Mouse (Mus musculus): ENCODE measurements around the gene Mib2. TPM values are rescaled to one million over a fixed set of nuclear protein-coding genes. Genes with fewer than 3 reads are reported as not detected.

Mib2 gene
- 19.3 and 20.0 TPM in 2 replicates for polyA plus RNA-seq (2016; fragmentation: Nextera tagmentation; extraction: Ambion mirVana)

DNA sequence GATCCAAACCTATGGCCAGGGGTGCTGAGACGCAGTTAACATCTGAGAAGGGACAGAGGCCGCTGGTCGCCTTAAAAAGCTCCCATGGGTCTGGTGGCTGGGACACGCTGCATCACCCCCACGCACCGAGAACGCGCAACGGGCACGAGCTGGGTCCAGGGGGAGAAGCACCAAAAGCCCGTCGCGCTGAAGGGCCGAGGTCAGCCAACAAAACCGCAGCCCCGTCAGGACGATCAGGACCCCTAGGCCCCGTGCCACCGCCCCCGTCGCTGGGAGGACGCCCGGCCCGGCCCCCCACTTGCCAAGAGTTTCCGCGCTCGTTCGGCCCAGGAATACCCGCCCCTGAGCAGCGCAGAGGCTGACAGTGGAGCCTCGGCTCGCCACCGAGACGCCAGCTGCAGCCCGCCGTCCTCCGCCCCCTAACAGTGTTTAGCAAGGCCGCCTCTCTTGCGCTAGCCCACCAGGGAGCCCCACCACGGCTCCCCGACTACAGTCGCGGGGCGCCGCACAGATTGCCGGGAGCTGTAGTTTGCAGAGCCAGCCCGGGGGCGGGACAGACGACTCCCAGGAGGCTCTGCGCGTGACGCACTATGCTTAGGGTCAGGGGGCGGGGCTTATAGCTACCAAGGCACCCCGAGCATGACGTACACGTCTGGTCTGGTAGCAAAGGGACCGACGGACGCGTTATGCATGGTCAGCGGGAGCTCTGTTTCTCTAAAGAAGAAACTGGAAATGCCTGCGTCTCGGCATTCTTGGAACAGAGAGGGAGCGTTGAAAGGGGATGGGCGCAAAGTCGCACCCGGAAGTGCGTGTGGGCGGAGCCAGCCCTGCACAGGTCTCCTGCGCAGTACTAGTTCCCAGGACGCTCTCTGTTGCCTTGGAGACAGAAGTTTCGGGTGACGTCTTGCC lies at the start of gene Mib2:
Gene Mib2 (minus strand): TSS at position 510 of the 909 bp plus-strand sequence.
- Histone ChIP-seq H3K4me1 (peaks cover 12% of the 10 kb centered on the region), H3K9me3 (no peaks in the 10 kb centered on the region), H3K4me3 (peak within 1 kb of the TSS; percentile 84), H3K36me3 (replicated peaks) (peaks cover 12% of the 10 kb centered on the region; the same call in 1 of the 2 replicates), H3K27me3 (replicated peaks; ENCODE audit: low read depth, poor library complexity, severe bottlenecking) (no peaks in the 10 kb centered on the region), H3K27ac (replicated peaks) (peak within 1 kb of the TSS; percentile 86)
- DNase-seq (ENCODE audit: low spot score), result peak; percentile 98
- under 1% methylated on average over 73 of the region's 73 CpGs for WGBS

DNA sequence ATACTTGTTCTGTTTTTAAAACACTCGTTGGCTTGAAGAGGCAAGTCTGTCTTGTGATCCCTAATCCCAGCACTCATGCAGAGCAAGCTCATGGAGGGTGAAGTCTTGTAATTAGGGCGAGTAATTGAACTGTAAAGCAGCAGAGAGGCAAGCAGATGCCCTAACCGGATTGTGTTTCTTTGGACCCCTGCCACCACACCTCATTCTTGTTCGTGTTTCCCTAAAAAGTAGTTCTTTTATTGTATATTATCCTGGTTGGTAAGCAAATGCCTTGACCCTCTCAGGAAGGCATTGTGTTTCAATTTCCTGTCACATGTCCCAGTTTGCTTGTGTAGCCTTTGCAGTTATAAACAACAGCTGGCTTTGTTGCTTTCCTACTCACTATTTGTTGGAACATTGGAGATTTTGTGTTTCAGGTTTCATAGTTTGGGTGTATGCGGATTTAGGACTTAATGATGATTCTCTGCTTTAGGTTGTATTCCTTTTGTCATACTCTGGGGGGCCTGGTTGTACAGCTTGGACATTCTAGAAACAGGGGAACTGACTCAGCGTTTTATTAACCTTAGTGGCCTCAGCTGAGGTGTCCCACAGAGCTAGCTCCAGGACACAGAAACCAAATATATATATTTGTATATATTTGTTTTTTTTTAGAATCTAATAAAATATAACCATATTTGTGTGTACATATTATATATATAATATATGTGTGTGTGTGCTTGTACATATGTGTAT lies 41.7 kb upstream of the Mib2 start:
- Histone ChIP-seq H3K36me3 (replicated peaks) (peaks cover 36% of the 10 kb centered on the region), H3K27ac (replicated peaks) (no peak overlapping the region)

DNA sequence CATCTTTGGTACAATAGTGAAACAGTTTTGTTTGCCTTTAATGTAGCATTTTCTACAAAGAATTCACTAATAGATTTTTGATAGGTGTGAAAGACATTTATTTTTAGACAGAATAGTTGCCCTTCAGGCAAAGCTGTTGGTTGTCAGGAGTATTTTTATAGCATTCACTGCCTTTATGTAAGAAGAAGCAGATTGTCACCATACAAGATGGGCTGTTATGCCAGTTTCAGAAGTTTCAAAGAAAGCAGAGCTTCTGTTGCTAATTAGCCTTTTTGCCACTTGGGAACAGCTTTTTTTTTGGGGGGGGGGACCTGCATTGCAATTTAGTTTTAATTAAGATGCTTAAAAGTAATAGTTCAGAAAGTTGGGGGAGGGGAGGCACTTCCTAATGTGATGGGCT lies 40.0 kb upstream of the Mib2 start:
- DNase-seq (ENCODE audit: low spot score), result no peak
- Histone ChIP-seq H3K9me3 (no peaks in the 10 kb centered on the region), H3K27ac (replicated peaks) (no peak overlapping the region), H3K4me3 (no peak overlapping the region), H3K4me1 (peaks cover 22% of the 10 kb centered on the region), H3K27me3 (replicated peaks; ENCODE audit: low read depth, poor library complexity, severe bottlenecking) (no peaks in the 10 kb centered on the region), H3K36me3 (replicated peaks) (peaks cover 19% of the 10 kb centered on the region)

More for the DNA sequence above, 41.7 kb upstream of the Mib2 start:
- Histone ChIP-seq H3K27me3 (replicated peaks; ENCODE audit: low read depth, poor library complexity, severe bottlenecking) (no peaks in the 10 kb centered on the region), H3K4me1 (peaks cover 17% of the 10 kb centered on the region), H3K4me3 (no peak overlapping the region), H3K9me3 (no peaks in the 10 kb centered on the region)
- no peak for DNase-seq (ENCODE audit: low spot score)
- 59% methylated on average over 6 of the region's 6 CpGs for WGBS

DNA sequence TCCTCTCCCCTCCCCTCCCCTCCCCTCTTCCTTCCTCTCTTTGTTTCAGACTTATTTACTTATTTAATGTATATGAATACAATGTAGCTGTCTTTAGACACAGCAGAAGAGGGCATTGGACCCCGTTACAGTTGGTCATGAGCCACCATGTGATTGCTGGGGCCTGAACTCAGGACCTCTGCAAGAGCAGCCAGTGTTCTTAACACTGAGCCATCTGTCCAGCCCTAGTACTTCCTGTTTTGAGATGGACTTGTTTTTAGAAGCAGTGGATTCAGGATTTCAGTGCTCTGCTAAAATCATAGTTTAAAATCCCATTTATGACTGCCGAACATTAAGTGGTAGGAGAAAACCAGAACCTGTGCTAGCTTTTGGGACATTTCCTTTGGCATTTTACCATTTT lies 39.6 kb upstream of the Mib2 start:
- WGBS, result 83% methylated on average over 2 of the region's 2 CpGs
- no peak for DNase-seq (ENCODE audit: low spot score)
- peaks cover 15% of the 10 kb centered on the region for H3K36me3 ChIP-seq (replicated peaks)

DNA sequence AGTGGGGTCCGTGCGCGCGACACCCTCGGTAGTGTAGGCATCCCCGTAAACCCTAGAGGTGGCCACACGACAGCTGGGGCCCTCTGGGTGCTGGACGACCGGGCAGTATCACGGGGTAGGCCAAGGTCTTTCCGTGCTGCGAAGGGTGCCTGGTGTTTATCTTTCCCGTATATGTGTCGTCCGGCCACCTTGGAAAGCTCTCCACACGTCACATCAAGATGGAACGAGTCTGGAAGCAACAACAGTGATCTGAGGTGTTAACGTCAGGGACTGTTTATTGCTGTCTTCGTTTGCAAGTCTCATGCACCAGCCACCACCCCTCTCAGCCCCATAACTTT lies 36.6 kb upstream of the Mib2 start:
- Histone ChIP-seq H3K27ac (replicated peaks) (peak overlapping the region; percentile 93), H3K4me3 (peak overlapping the region; percentile 92), H3K36me3 (replicated peaks) (0 out of 2 replicates have a peak, but pooled peaks cover 4% of the 10 kb centered on the region), H3K4me1 (peaks cover 25% of the 10 kb centered on the region), H3K9me3 (no peaks in the 10 kb centered on the region), H3K27me3 (replicated peaks; ENCODE audit: low read depth, poor library complexity, severe bottlenecking) (no peaks in the 10 kb centered on the region)
- under 1% methylated on average over 19 of the region's 19 CpGs for WGBS
- DNase-seq (ENCODE audit: low spot score), result no peak

More for the DNA sequence above, 39.6 kb upstream of the Mib2 start:
- Histone ChIP-seq H3K4me3 (no peak overlapping the region), H3K9me3 (no peaks in the 10 kb centered on the region), H3K27me3 (replicated peaks; ENCODE audit: low read depth, poor library complexity, severe bottlenecking) (no peaks in the 10 kb centered on the region), H3K27ac (replicated peaks) (no peak overlapping the region), H3K4me1 (peaks cover 25% of the 10 kb centered on the region)

DNA sequence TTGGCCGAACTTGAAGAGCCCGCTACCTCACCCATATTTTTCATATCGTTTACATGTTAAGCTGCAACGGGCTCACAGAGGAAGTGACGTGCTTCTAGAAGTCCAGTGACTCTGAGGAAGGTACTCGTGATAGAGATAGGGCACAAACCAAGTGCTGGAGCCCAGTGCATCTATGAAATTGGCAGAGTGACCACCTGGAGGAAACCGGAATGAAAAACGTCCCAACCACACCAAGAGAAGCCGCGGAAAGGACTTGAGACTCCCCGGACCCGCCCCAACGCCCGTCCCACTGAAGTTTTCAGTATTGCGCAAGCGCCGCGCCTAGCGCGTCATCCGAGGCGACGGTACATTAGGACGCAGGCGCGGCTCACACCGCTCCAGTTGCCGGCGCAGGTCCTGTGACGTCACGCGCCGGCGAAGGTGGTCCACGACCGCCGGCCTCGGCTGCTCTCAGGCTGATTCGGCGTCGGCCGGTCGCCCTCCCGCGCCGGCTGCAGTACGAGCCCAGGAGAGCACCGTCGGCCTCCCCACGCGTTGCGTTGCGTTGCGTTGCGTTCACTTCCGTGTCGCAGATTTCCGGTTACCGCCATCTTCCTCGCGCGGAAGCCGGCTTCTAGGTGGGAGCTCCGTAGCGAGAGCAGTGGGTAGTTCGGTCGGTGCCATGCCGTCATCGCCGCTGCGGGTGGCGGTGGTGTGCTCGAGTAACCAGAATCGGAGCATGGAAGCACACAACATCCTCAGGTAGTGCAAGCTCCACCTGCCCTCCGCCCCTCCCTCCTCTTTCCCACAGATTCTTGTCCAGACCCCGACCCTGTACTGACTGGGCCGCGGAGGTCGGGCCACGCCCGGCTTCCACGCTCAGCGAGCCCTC lies 36.0 kb upstream of the Mib2 start, which contains the start of gene Ssu72:
Gene Ssu72 (plus strand): TSS at position 80 of the 871 bp plus-strand sequence.
- H3K4me1 ChIP-seq, result peaks cover 22% of the 10 kb centered on the region
- H3K27me3 ChIP-seq (replicated peaks; ENCODE audit: low read depth, poor library complexity, severe bottlenecking), result no peaks in the 10 kb centered on the region
- peak; percentile 95 for DNase-seq (ENCODE audit: low spot score)
- H3K36me3 ChIP-seq (replicated peaks), result 0 out of 2 replicates have a peak, but pooled peaks cover 4% of the 10 kb centered on the region
- H3K4me3 ChIP-seq, result peak within 1 kb of the TSS; percentile 92
- peak within 1 kb of the TSS; percentile 93 for H3K27ac ChIP-seq (replicated peaks)
- under 1% methylated on average over 83 of the region's 83 CpGs for WGBS
- no peaks in the 10 kb centered on the region for H3K9me3 ChIP-seq

DNA sequence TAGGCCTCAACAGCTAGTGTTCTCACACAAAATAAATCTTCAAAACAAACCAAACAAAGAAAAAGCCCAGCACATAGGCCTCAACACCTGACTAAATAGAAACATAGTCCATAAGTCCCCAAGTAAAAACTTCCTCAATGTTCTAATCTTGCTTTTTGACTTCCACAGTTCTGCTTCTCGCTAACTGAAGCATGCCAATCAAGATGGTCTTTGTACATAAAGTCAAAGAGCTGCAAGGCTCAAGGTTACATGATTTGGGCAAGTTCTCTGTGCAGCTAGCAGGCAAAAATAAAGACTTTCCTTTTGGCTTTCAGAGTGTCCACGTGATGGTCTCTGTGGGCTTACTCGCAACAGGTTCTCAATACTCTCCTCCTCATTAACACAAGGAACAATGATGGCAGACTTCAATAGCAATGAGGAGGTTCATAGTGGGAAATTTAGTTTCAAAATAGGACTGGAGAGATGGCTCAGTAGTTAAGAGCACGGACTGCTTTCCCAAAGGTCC lies 34.5 kb upstream of the Mib2 start:
- Histone ChIP-seq H3K9me3 (no peaks in the 10 kb centered on the region), H3K27ac (replicated peaks) (peak overlapping the region; percentile 93; the same call in 1 of the 2 replicates), H3K4me3 (no peak overlapping the region), H3K27me3 (replicated peaks; ENCODE audit: low read depth, poor library complexity, severe bottlenecking) (no peaks in the 10 kb centered on the region), H3K4me1 (peaks cover 22% of the 10 kb centered on the region), H3K36me3 (replicated peaks) (0 out of 2 replicates have a peak, but pooled peaks cover 4% of the 10 kb centered on the region)
- 95% methylated on average over 4 of the region's 4 CpGs for WGBS
- DNase-seq (ENCODE audit: low spot score), result no peak

DNA sequence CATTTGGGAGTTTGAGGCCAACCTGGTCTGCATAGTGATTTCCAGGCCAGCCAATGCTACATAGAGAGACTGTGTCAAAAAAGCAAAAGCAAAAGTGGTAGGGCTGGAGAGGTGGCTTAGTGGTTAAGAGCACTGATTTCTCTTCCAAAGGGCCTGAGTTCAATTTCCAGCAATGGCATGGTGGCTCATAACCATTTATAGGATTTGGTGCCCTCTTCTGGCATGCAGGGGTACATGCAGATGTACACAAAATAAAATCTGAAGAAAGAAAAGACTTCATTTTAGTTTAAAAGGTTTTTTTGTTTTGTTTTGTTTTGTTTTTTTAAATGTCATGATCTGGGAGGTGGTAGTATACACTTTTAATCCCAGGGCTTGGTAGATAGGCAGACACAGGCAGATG lies 31.4 kb upstream of the Mib2 start:
- peaks cover 21% of the 10 kb centered on the region for H3K4me1 ChIP-seq
- H3K27ac ChIP-seq (replicated peaks), result no peak overlapping the region
- DNase-seq (ENCODE audit: low spot score), result no peak
- H3K27me3 ChIP-seq (replicated peaks; ENCODE audit: low read depth, poor library complexity, severe bottlenecking), result peaks cover 17% of the 10 kb centered on the region
- no peaks in the 10 kb centered on the region for H3K9me3 ChIP-seq
- H3K4me3 ChIP-seq, result no peak overlapping the region
- no peaks in the 10 kb centered on the region for H3K36me3 ChIP-seq (replicated peaks)

DNA sequence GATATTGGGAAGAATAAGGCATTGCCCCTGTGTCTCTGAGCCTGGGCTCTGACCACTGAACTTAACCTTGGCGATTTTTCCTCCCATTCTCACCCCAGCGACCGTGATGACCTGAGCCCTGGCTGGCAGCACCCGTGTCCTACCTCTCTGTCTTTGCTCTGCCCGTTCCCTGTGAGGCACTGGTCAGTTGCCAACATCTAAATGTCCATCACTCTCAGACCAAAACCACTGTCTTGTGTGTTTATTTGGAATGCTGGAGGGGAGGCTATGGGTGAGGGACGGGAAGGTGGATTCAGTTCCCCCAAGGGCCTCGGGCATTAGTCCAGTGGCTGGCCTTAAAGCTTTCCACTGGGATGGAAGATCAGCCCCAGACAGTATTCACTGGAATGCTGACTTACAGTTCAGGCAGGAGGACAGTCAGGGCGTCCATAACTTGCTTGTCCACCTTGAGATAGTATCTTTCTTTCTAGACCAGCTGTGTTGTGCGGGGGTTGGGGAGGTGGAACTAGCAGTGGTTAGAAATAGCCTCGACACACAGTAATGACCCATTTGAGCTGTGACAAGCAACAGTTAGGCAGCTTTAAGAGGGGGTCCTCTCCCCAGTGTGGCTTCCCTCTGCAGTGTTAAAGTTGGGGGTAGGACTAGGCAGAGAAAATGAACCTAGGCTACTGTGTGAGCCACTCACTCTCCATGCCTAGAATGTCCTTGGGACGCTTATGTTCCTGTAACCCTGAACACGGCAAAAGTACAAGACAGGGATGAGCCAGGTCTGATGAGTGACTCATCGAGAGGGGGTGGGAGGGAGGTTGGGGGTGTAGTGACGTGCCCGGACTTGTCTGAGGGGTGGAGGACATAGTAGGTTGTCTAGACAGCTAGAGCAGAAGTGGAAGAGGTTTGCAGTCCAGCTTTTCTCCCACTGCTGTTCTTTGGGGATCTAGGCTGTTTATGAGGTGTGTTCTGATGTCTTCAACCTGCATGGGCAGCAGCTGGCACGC lies 27.6 kb upstream of the Mib2 start:
- Histone ChIP-seq H3K4me3 (no peak overlapping the region), H3K4me1 (peaks cover 29% of the 10 kb centered on the region), H3K36me3 (replicated peaks) (no peaks in the 10 kb centered on the region), H3K27ac (replicated peaks) (no peak overlapping the region), H3K9me3 (no peaks in the 10 kb centered on the region), H3K27me3 (replicated peaks; ENCODE audit: low read depth, poor library complexity, severe bottlenecking) (peaks cover 44% of the 10 kb centered on the region)
- 76% methylated on average over 16 of the region's 16 CpGs for WGBS
- no peak for DNase-seq (ENCODE audit: low spot score)

DNA sequence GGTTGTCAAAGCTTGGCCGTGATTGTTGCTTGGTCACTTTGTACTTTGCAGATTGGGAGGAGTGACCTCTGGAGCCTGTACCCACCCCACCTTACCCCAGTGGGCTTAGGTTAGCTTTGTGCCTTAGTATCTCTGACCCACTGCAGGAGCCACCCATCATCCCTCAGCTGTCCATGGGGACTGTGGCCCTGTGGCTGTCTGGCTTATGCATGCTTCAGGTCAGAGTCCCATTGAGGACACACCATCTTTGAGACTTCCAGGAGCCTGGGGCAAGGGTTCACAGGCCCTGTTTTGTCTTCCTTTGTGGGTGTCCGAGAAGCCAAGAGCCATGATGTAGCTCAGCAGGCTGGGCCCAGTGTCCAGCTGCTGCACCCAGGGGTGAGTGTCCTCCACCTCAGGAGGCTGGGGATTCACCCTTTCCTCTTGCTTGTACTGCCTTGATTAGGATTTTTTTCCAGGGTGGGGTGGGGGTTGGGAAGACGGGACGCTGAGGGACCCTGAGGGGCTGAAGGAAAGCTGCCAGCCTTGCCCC lies 26.6 kb upstream of the Mib2 start:
- 75% methylated on average over 4 of the region's 4 CpGs for WGBS

More for the DNA sequence above, 26.6 kb upstream of the Mib2 start:
- peaks cover 44% of the 10 kb centered on the region for H3K27me3 ChIP-seq (replicated peaks; ENCODE audit: low read depth, poor library complexity, severe bottlenecking)
- H3K27ac ChIP-seq (replicated peaks), result no peak overlapping the region
- peaks cover 29% of the 10 kb centered on the region for H3K4me1 ChIP-seq
- DNase-seq (ENCODE audit: low spot score), result no peak
- no peaks in the 10 kb centered on the region for H3K9me3 ChIP-seq
- H3K4me3 ChIP-seq, result peak overlapping the region; percentile 83
- no peaks in the 10 kb centered on the region for H3K36me3 ChIP-seq (replicated peaks)

Measured in embryonic facial prominence, embryonic 10.5 days (tissue).